Mouse (Mus musculus) heart, embryonic 16.5 days (tissue): ENCODE results near the gene Atp1a3. TPM values are rescaled to one million over a fixed set of nuclear protein-coding genes. Genes with fewer than 3 reads are reported as not detected.

Source experiments
- ATAC-seq: fragments of 200-750 bp; cut with Nextera tagmentation; replicated peaks from 2 replicates; pipeline ENCODE4 v1.8.0; 2017; ENCODE audit warnings: moderate number of reproducible peaks; ENCODE audit not compliant: insufficient read depth, low FRiP score; ENCODE audit errors: extremely low read depth
- H3K27ac ChIP-seq: fragments of 300-500 bp; sonication (generic); 2 replicates; pipeline ENCODE4 v1.5.1; 2014; ENCODE audit warnings: mild to moderate bottlenecking, low read length, control low read depth, moderate library complexity
- H3K27me3 ChIP-seq: fragments of 300-500 bp; sonication (generic); 2 replicates; pipeline ENCODE4 v1.6.1; 2014; ENCODE audit warnings: low read length, mixed read lengths; ENCODE audit not compliant: control insufficient read depth, insufficient read depth
- H3K36me3 ChIP-seq: fragments of 300-500 bp; sonication (generic); 2 replicates; pipeline ENCODE4 v1.6.1; 2014; ENCODE audit not compliant: control insufficient read depth, insufficient read depth
- H3K4me1 ChIP-seq: fragments of 300-500 bp; sonication (generic); 2 replicates; pipeline ENCODE4 v1.6.1; 2014; ENCODE audit warnings: low read length, mixed read lengths; ENCODE audit not compliant: control insufficient read depth, insufficient read depth
- H3K4me2 ChIP-seq: fragments of 300-500 bp; sonication (generic); 2 replicates; pipeline ENCODE4 v1.6.1; 2014; ENCODE audit warnings: low read depth, mild to moderate bottlenecking, control low read depth, low read length
- H3K4me3 ChIP-seq: fragments of 300-500 bp; sonication (generic); 2 replicates; pipeline ENCODE4 v1.5.1; 2014; ENCODE audit warnings: mild to moderate bottlenecking, control low read depth, low read length
- H3K9ac ChIP-seq: fragments of 300-500 bp; sonication (generic); 2 replicates; pipeline ENCODE4 v1.6.1; 2014; ENCODE audit warnings: low read length, control low read depth
- H3K9me3 ChIP-seq: fragments of 300-500 bp; sonication (generic); replicated peaks from 2 replicates; pipeline ENCODE4 v1.6.1; 2016; ENCODE audit warnings: low read length; ENCODE audit not compliant: control insufficient read depth
- WGBS: fragments of 180-500 bp; shearing (Covaris S2); extraction: QIAGEN DNeasy Blood & Tissue Kit; methylation state at CpG from one replicate; pipeline ENCODE4 v1.1.7; 2014; 5-methylcytosine and 5-hydroxymethylcytosine counted together
- polyA plus RNA-seq: library from polyadenylated mRNA; unstranded; fragments of >200 nt; fragmentation: Nextera tagmentation; extraction: Ambion mirVana; gene quantifications from 2 replicates; pipeline ENCODE4 v1.2.1, GENCODE M21; 2015

Atp1a3 gene
- polyA plus RNA-seq, 1 experiment from 2014 or later, result 0.32 TPM

DNA sequence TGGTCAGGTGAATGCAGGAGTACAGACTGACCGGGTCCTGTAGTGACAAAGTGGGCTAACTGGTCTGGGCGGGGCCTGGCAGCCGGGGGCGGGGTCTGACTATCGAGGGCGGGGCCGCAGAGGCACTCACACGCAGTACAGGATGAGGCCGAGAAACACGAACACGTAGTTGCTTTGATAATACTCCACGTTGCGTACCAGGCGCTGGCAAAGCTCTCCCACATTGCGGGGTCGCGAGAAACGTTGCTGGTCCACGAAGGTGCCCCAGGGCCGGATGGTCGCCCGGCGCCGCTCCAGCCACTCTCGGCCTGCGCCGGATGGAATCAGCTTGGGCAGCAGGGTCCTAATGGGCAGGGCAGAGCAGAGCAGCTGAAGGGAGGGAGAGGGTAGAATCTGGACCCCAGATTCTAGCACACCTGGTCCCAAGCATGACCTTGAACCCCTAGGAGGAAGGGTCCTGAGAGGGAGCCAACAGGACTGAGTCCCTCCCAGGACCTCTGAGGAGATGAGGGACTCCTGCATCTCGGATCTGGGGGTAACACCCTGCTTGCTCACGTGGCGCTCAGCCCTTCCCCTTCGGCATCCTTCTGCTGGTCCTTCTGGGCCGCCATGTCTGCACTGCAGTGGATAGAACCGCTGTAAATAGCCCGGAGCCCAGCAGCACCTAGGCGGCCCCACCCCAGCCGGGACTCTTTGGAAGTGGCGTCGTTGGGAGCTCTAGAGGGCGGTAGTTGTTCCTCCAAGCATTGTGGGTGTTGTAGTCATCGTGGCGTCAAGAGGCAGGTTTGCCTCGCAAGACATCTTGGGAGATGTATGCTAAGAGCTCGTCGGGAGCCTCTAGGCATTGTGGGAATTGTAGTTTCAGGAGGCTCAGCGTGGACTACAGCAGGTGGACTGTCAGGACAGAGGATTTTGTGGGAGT lies 33.5 kb downstream of the Atp1a3 start, which contains the start of gene Rabac1:
Rabac1 (minus strand) TSS at position 783 of the 922 bp plus-strand sequence.
- H3K36me3 ChIP-seq, result peaks cover 8% of the 10 kb centered on the region
- ATAC-seq, result peak; percentile 95
- no peaks in the 10 kb centered on the region for H3K27me3 ChIP-seq
- H3K27ac ChIP-seq, result peak within 1 kb of the TSS; percentile 92
- WGBS, result under 1% methylated on average over 45 of the region's 45 CpGs
- H3K9ac ChIP-seq, result peak within 1 kb of the TSS; percentile 92
- H3K9me3 ChIP-seq, result no peaks in the 10 kb centered on the region
- peak within 1 kb of the TSS; percentile 88 for H3K4me3 ChIP-seq
- H3K4me2 ChIP-seq, result peak within 1 kb of the TSS; percentile 76
- H3K4me1 ChIP-seq, result peaks cover 9% of the 10 kb centered on the region

DNA sequence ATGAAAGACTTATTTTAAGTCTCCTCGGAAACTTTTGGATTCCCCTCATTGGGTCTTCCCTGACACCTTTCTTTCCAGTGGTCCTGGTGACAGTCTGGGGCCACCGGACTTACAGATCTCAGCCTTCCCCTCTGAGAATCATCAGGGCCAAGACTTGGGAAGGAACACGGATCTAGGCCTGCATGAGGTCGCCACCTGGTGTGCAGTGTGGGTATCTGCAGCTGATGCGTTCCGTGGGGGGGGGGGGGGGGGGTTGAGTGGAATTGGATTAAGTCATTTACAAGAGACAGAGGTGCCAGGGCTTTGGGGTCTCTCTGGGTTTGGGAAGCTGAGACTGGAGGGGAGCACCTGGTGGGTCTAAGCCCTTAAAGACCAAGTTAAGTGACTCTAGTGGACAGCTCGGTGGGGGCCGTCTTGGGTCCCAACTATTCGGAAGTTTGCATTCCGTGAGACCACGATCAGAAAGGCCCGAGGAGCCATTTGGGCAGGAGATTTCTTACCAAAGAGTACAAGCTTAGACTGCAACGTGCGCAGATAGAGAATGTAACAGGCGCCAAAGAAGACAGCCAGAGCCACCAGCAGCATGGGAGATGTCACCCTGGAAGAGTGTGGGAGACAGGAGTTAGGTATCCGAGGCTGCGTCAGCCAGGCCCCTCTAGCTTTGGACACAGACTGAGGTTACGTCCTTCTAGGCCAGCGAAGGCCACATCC lies 34.3 kb downstream of the Atp1a3 start:
- no peaks in the 10 kb centered on the region for H3K27me3 ChIP-seq
- WGBS, result 8% methylated on average over 19 of the region's 19 CpGs
- H3K4me1 ChIP-seq, result peaks cover 9% of the 10 kb centered on the region
- H3K27ac ChIP-seq, result peak overlapping the region; percentile 92
- H3K9me3 ChIP-seq, result no peaks in the 10 kb centered on the region
- H3K4me2 ChIP-seq, result peak overlapping the region; percentile 76
- ATAC-seq, result no peak; the same call in 1 of the 2 replicates
- H3K9ac ChIP-seq, result peak overlapping the region; percentile 92
- H3K4me3 ChIP-seq, result peak overlapping the region; percentile 88
- H3K36me3 ChIP-seq, result peaks cover 8% of the 10 kb centered on the region

DNA sequence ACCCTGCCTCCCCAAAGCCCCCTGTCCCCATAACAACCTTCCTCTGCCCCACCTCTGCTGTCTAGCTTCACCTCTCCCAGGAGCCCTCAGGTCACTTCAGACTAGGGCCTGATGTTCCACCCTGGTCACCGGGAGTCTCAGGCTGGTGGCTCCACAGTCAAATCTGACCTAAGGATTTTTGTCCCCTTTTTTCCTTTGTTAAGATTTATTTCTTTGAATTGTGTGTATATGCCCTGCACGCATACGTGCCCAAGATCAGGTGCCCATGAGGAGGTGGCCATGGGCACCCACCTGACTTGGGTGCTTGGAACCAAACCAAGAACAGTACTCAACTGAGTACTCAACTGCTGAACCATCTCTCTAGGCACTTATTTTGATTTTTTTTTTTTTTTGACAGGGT lies 35.4 kb downstream of the Atp1a3 start:
- Histone ChIP-seq H3K9me3 (no peaks in the 10 kb centered on the region), H3K4me1 (peaks cover 9% of the 10 kb centered on the region), H3K4me3 (no peak overlapping the region), H3K36me3 (peaks cover 8% of the 10 kb centered on the region), H3K4me2 (no peak overlapping the region), H3K9ac (no peak overlapping the region), H3K27ac (no peak overlapping the region), H3K27me3 (no peaks in the 10 kb centered on the region)
- no peak for ATAC-seq
- 95% methylated on average over 3 of the region's 3 CpGs for WGBS

DNA sequence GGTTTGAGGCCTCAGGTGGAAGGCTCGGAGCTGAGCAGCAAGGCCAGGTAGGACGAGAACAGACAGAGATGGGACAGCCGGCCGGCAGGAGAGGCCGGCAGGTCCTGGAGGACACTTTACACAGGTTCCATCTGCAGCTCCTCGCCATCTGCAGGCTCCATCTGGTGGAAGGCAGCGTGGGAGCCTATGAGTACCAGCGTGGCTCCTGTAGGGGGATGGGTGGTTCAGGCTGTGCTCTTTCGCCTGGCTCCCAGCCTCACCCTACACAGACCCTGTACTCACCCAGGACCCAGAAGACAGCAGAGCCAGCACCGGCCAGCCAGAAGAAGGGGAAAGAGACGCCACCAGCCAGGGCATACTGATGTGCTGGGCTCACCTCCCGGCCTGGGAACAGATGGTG lies 36.0 kb downstream of the Atp1a3 start:
- ATAC-seq, result no peak
- WGBS, result 77% methylated on average over 12 of the region's 12 CpGs
- Histone ChIP-seq H3K27ac (no peak overlapping the region), H3K9me3 (no peaks in the 10 kb centered on the region), H3K4me2 (no peak overlapping the region), H3K36me3 (peaks cover 8% of the 10 kb centered on the region), H3K4me3 (no peak overlapping the region), H3K9ac (no peak overlapping the region), H3K27me3 (no peaks in the 10 kb centered on the region), H3K4me1 (peaks cover 9% of the 10 kb centered on the region)

DNA sequence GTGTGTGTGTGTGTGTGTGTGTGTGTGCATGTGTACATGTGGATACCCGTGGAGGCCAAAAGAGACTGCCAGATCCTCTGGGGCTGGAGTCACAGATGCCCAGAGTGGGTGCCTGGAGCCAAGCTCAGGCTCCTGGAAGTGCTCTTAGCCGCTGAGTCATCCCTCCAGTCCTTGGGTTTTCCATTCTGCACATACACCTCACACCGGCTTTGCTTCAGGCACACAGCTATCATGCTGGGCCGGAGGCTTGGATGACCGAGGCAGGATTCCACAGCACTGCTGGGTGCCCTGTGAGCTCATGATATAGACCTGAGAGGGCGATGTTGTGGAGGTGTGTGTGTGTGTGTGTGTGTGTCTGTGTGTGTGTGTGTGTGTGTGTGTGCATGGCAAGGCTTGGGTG lies 37.3 kb downstream of the Atp1a3 start:
- no peak for ATAC-seq
- 65% methylated on average over 6 of the region's 6 CpGs for WGBS
- Histone ChIP-seq H3K4me3 (no peak overlapping the region), H3K9me3 (no peaks in the 10 kb centered on the region), H3K4me1 (peaks cover 9% of the 10 kb centered on the region), H3K27ac (no peak overlapping the region), H3K9ac (no peak overlapping the region), H3K36me3 (peaks cover 8% of the 10 kb centered on the region), H3K4me2 (no peak overlapping the region), H3K27me3 (no peaks in the 10 kb centered on the region)

DNA sequence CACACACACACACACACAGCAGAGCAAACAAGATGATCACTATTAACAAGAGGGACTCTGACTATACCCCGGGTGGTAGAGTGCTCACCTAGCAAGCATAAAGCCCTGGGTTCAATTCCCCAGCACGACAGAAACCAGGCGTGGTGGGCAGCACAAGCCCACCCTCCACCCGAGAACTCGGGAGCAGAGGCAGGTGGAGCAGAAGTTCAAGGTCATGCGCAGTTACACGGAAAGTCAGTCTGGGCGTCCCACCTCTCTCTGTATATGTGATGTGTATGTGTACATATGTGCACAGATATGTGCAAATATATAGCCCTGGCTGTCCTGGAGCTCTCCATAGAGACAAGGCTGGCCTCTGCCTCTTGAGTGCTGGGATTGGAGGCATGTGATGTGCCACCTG lies 37.8 kb downstream of the Atp1a3 start:
- Histone ChIP-seq H3K27ac (no peak overlapping the region), H3K9me3 (no peaks in the 10 kb centered on the region), H3K4me1 (peaks cover 9% of the 10 kb centered on the region), H3K27me3 (no peaks in the 10 kb centered on the region), H3K4me3 (no peak overlapping the region), H3K4me2 (no peak overlapping the region), H3K9ac (no peak overlapping the region), H3K36me3 (peaks cover 8% of the 10 kb centered on the region)
- no peak for ATAC-seq
- WGBS, result 83% methylated on average over 8 of the region's 8 CpGs

DNA sequence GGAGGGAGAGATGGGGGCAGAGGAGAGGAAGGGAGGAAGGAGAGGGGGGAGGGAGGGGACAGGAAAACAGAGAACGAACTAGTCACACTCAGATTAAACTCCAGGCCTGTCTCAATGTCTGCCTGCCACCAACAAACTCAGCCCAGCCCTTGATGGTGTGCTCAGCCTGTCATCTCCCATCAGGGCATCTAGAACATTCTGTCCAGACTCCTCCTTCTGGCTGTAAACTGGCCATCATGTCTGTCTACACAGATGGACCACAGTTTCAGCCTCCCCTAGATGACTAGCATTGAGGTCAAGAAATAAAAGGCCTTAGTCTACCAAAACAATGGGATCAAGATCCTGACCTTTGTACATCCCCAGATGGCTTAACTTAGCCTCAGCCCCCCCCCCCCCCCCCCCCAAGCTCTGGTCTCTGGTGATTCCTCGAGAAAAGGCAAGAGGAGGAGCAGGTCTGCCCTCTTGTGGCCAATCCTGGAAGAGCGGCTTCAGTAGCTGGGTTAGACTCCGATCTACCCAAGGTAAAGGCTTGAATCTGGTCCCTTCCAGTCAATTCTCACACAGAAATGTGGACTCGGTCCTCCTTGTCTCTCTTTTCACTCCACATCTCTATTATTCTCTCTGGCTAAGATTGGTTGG lies 40.7 kb downstream of the Atp1a3 start:
- Histone ChIP-seq H3K9me3 (no peaks in the 10 kb centered on the region), H3K27ac (no peak overlapping the region), H3K9ac (no peak overlapping the region), H3K4me1 (no peaks in the 10 kb centered on the region), H3K27me3 (no peaks in the 10 kb centered on the region), H3K4me3 (no peak overlapping the region), H3K36me3 (peaks cover 8% of the 10 kb centered on the region), H3K4me2 (no peak overlapping the region)
- ATAC-seq, result no peak
- WGBS, result 16% methylated on average over 5 of the region's 5 CpGs

DNA sequence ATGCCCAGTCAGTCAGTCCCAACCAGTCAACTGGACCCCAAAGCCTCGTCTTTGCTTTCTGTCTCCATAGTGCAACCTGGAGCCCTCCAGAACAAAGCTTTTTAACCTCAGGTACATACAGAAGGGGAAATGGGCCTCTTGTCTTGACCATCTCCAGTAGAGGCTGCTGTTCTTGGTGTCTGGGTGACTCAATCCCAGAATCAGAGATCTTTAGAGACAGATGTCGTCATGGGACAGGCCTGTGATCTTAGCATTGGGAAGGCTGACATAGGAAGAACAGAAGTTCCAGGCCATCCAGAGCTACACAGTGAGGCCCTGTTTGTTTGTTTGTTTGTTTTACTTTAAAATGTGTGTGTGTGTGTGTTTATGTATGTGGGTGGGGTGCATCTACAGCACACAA lies 41.5 kb downstream of the Atp1a3 start:
- H3K4me3 ChIP-seq, result no peak overlapping the region
- H3K9ac ChIP-seq, result no peak overlapping the region
- peaks cover 3% of the 10 kb centered on the region; the same call in 1 of the 2 replicates for H3K36me3 ChIP-seq
- H3K27ac ChIP-seq, result no peak overlapping the region
- WGBS, result 62% methylated on average over 2 of the region's 2 CpGs
- ATAC-seq, result no peak
- no peaks in the 10 kb centered on the region for H3K27me3 ChIP-seq
- H3K9me3 ChIP-seq, result no peaks in the 10 kb centered on the region
- H3K4me2 ChIP-seq, result no peak overlapping the region
- H3K4me1 ChIP-seq, result no peaks in the 10 kb centered on the region
